ENCODE assay signal across 8 mouse cellular contexts in the genomic region with DNA sequence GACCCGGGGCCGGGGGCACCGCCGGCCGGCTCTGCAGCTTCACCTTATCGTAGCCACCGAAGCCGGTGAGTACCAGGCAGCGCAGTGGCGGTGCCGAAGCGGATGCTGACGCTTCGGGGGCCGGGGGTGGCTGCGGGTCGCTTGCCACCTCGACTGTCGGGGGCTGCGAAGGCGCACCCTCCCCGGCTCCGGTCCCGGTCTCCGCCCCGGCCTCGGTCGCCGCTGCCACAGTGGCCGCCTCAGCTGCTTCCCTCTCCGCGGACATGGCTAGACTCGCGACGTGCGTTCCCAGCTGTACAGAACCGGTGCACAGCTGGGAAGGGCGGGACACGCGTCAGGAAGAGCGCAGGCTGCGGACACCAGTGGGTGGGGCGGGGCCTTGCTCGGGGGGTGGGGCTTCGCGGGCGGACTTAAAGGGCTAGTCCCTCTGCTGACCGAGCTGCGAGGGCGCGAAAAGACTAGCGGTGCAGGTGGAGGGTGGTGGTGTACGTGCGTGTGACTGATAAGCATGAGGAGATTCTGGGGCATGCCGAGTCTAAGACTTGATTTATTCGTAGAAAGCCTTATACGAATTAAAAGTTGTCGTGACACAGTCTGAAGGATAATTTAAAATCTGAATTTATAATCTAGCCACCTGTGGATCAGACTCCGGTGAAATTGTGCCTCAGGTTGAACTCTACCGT. TPM values are rescaled to one million over a fixed set of nuclear protein-coding genes. Genes with fewer than 3 reads are reported as not detected.
DNase-seq lines count a peak whose midpoint lies in the region; ATAC-seq and TF ChIP-seq lines count a peak whose summit lies in the region.

A gene (minus strand): TSS at position 362 of the 683 bp plus-strand sequence.

- H3K9ac ChIP-seq in neural tube, embryonic 15.5 days (replicated peaks), result peak within 1 kb of the TSS; percentile 97

- peak within 1 kb of the TSS; percentile 82 for H3K4me2 ChIP-seq in neural tube, embryonic 15.5 days

- WGBS in lung, adult 2 months, result under 1% methylated on average over 60 of the region's 60 CpGs
- WGBS in neural tube, embryonic 15.5 days, result 2% methylated on average over 60 of the region's 60 CpGs

- peak within 1 kb of the TSS; percentile 96 for H3K4me3 ChIP-seq in lung, adult 2 months (replicated peaks; ENCODE audit: extremely low read depth, low read depth, low read length)
- H3K4me3 ChIP-seq in neural tube, embryonic 15.5 days (replicated peaks), result peak within 1 kb of the TSS; percentile 96

- no peaks in the 10 kb centered on the region for H3K27me3 ChIP-seq in neural tube, embryonic 15.5 days (replicated peaks)

- H3K36me3 ChIP-seq in neural tube, embryonic 15.5 days, result peaks cover 29% of the 10 kb centered on the region

- no peak for TF ChIP-seq CTCF in lung, adult 2 months (IDR thresholded peaks at IDR 0.05; ENCODE audit: insufficient read depth, low read length)

- peak; percentile 89; the same call in 1 of the 2 replicates for TF ChIP-seq POLR2A in lung, adult 2 months (IDR thresholded peaks at IDR 0.05; ENCODE audit: borderline replicate concordance, extremely low read depth, low read depth, low read length)

- peak within 1 kb of the TSS; percentile 92 for H3K27ac ChIP-seq in neural tube, embryonic 15.5 days (replicated peaks)

- intact Hi-C loops in heart, postnatal 10 days (cut with DNase I), result loop anchor here (5.0 kb wide), 1 partner anchor 86 kb away; a partner anchor contains a TSS

- DNase-seq in CD4-positive helper T cell, adult 2 months (ENCODE audit: low read depth, low spot score), result peak; percentile 78
- peak; percentile 85 for DNase-seq in adrenal gland, postnatal 25 days
- peak; percentile 74 to 76 for DNase-seq in heart, postnatal 10 days
- DNase-seq in kidney, postnatal 4 days, result peak; percentile 81 to 88
- peak; percentile 74 for DNase-seq in lung, adult 2 months
- peak; percentile 86 for DNase-seq in testis, postnatal 10 days (ENCODE audit: low spot score)

- H3K4me1 ChIP-seq in lung, adult 2 months (ENCODE audit: control insufficient read depth, insufficient read depth, low read length), result peaks cover 6% of the 10 kb centered on the region
- H3K4me1 ChIP-seq in neural tube, embryonic 15.5 days, result peaks cover 62% of the 10 kb centered on the region

- peak; percentile 66 for ATAC-seq in erythroid progenitor cell, adult 5-6 weeks (replicated peaks; ENCODE audit: low FRiP score, poor library complexity, severe bottlenecking)
- peak; percentile 79 for ATAC-seq in neural tube, embryonic 15.5 days (ENCODE audit: low FRiP score)

- H3K9me3 ChIP-seq in neural tube, embryonic 15.5 days (replicated peaks), result no peaks in the 10 kb centered on the region

RNA-seq across cellular contexts. Expression of the gene that starts here (rescaled TPM):
- total RNA-seq in adrenal gland, postnatal 25 days (2021), result 104 and 112 TPM in 2 replicates
- 9.0 and 13.4 TPM in 2 replicates for total RNA-seq in erythroid progenitor cell, adult 5-6 weeks (2015; ENCODE audit: low replicate concordance)
- total RNA-seq in erythroid progenitor cell, adult 5-6 weeks (2017; ENCODE audit: low replicate concordance), result 4.7 and 6.1 TPM in 2 replicates
- total RNA-seq in heart, postnatal 10 days (2021), result 10 to 100 TPM; 50.1 to 50.4 TPM
- polyA plus RNA-seq in lung, adult 2 months (2012; rRNA removed), result 224 and 235 TPM in 2 replicates
- 95.4 and 105 TPM in 2 replicates for polyA plus RNA-seq in neural tube, embryonic 15.5 days (2015; fragmentation: Nextera tagmentation; extraction: Ambion mirVana)

Comparison
In these comparisons a context has a peak if more than half of its experiments do, and no peak if none do; other contexts are left out.
1. Peak in every context shown above with its lines: DNase-seq, ATAC-seq, H3K4me3 ChIP-seq and H3K27ac ChIP-seq.